27 mouse cellular contexts compared by ENCODE assay signal in genomic region chr12:51705778-51706177, GRCm38 (mm10). TPM values are rescaled to one million over a fixed set of nuclear protein-coding genes. Genes with fewer than 3 reads are reported as not detected.
DNase-seq lines count a peak whose midpoint lies in the region; ATAC-seq and TF ChIP-seq lines count a peak whose summit lies in the region.
"Had no signal": no experiment of that assay in that cellular context is flagged by ENCODE, and none has a peak within 500 bp of the region (broad histone marks: within the 10 kb centered on the region; RNA-seq: fewer than 3 reads in every experiment).

No protein-coding gene starts in this region.

- TF ChIP-seq POLR2A in cerebellum, adult 2 months (IDR thresholded peaks at IDR 0.05; ENCODE audit: borderline replicate concordance, insufficient read depth, low read length), result no peak

- H3K4me3 ChIP-seq in layer of hippocampus, adult 2 months, result no peak overlapping the region
- no peak overlapping the region for H3K4me3 ChIP-seq in G1E (ENCODE audit: low read depth, low read length)
- no peak overlapping the region for H3K4me3 ChIP-seq in lung, embryonic 16.5 days (ENCODE audit: low read length)
- H3K4me3 ChIP-seq in intestine, postnatal 0 days (ENCODE audit: low read depth, low read length), result no peak overlapping the region
- H3K4me3 ChIP-seq in cerebellum, adult 2 months (replicated peaks; ENCODE audit: insufficient read depth, low read depth, low read length), result no peak overlapping the region
- H3K4me3 ChIP-seq: embryonic facial prominence, embryonic 13.5 days; erythroblast, embryonic 14.5 days; forebrain, embryonic 12.5 days; heart, embryonic 13.5 days; hindbrain, embryonic 13.5 days; limb, embryonic 12.5 days; liver, embryonic 12.5 days; neural tube, embryonic 15.5 days had no signal

- 53% methylated on average over 12 of the region's 12 CpGs for WGBS in lung, embryonic 16.5 days
- 55% methylated on average over 12 of the region's 12 CpGs for WGBS in intestine, postnatal 0 days
- WGBS in cerebellum, adult 2 months, result 65% methylated on average over 12 of the region's 12 CpGs

- H3K36me3 ChIP-seq in G1E (replicated peaks), result peaks cover 2% of the 10 kb centered on the region
- H3K36me3 ChIP-seq in lung, embryonic 16.5 days (ENCODE audit: control insufficient read depth, insufficient read depth, low read length), result no peaks in the 10 kb centered on the region
- no peaks in the 10 kb centered on the region for H3K36me3 ChIP-seq in intestine, postnatal 0 days (ENCODE audit: control insufficient read depth, insufficient read depth)
- H3K36me3 ChIP-seq: embryonic facial prominence, embryonic 13.5 days; forebrain, embryonic 12.5 days; heart, embryonic 13.5 days; hindbrain, embryonic 13.5 days; limb, embryonic 12.5 days; neural tube, embryonic 15.5 days had no signal

- H3K27ac ChIP-seq in layer of hippocampus, adult 2 months, result 0 out of 2 replicates have a peak overlapping the region, but pooled peaks have one; percentile 4
- H3K27ac ChIP-seq in lung, embryonic 16.5 days (ENCODE audit: low read length), result peak overlapping the region; percentile 17; the same call in 1 of the 2 replicates
- no peak overlapping the region for H3K27ac ChIP-seq in intestine, postnatal 0 days (ENCODE audit: low read depth, low read length)
- H3K27ac ChIP-seq in cerebellum, adult 2 months (ENCODE audit: insufficient read depth, low read length), result no peak overlapping the region
- H3K27ac ChIP-seq: embryonic facial prominence, embryonic 13.5 days; forebrain, embryonic 12.5 days; heart, embryonic 13.5 days; hindbrain, embryonic 13.5 days; limb, embryonic 12.5 days; liver, embryonic 12.5 days; macrophage; neural tube, embryonic 15.5 days had no signal

- H3K9ac ChIP-seq in lung, embryonic 16.5 days (ENCODE audit: low read length), result no peak overlapping the region
- H3K9ac ChIP-seq in intestine, postnatal 0 days (ENCODE audit: low read depth, low read length), result no peak overlapping the region
- H3K9ac ChIP-seq: embryonic facial prominence, embryonic 13.5 days; forebrain, embryonic 12.5 days; heart, embryonic 13.5 days; hindbrain, embryonic 13.5 days; limb, embryonic 12.5 days; liver, embryonic 12.5 days; neural tube, embryonic 15.5 days had no signal

- H3K9me3 ChIP-seq in G1E (replicated peaks), result peaks cover 4% of the 10 kb centered on the region; the same call in 1 of the 2 replicates
- H3K9me3 ChIP-seq in lung, embryonic 16.5 days (ENCODE audit: control insufficient read depth, low read length), result peaks cover 5% of the 10 kb centered on the region; the same call in 1 of the 2 replicates
- no peaks in the 10 kb centered on the region for H3K9me3 ChIP-seq in intestine, postnatal 0 days (ENCODE audit: control insufficient read depth)
- H3K9me3 ChIP-seq: embryonic facial prominence, embryonic 13.5 days; forebrain, embryonic 12.5 days; hindbrain, embryonic 13.5 days; neural tube, embryonic 15.5 days had no signal

- H3K4me1 ChIP-seq in G1E (ENCODE audit: insufficient read depth, low read depth, low read length), result peaks cover 25% of the 10 kb centered on the region
- peaks cover 4% of the 10 kb centered on the region; the same call in 1 of the 2 replicates for H3K4me1 ChIP-seq in lung, embryonic 16.5 days (replicated peaks; ENCODE audit: control insufficient read depth, insufficient read depth, low read length)
- H3K4me1 ChIP-seq in intestine, postnatal 0 days (replicated peaks; ENCODE audit: control insufficient read depth, insufficient read depth, low read length), result no peaks in the 10 kb centered on the region
- H3K4me1 ChIP-seq in cerebellum, adult 2 months (ENCODE audit: control insufficient read depth, insufficient read depth, low read length), result peaks cover 12% of the 10 kb centered on the region
- H3K4me1 ChIP-seq: hindbrain, embryonic 13.5 days; neural tube, embryonic 15.5 days had no signal

- no peaks in the 10 kb centered on the region; the same call in 1 of the 2 replicates for H3K27me3 ChIP-seq in G1E (ENCODE audit: insufficient read depth, low read length)
- no peaks in the 10 kb centered on the region for H3K27me3 ChIP-seq in lung, embryonic 16.5 days (ENCODE audit: control insufficient read depth, insufficient read depth, low read depth, low read length)
- H3K27me3 ChIP-seq in intestine, postnatal 0 days (replicated peaks; ENCODE audit: control insufficient read depth, insufficient read depth, low read length), result no peaks in the 10 kb centered on the region
- H3K27me3 ChIP-seq in cerebellum, adult 2 months (ENCODE audit: control insufficient read depth, insufficient read depth, low read length), result no peaks in the 10 kb centered on the region
- H3K27me3 ChIP-seq: CH12.LX; embryonic facial prominence, embryonic 13.5 days; forebrain, embryonic 12.5 days; heart, embryonic 13.5 days; hindbrain, embryonic 13.5 days; limb, embryonic 12.5 days; liver, embryonic 12.5 days; neural tube, embryonic 15.5 days had no signal

- DNase-seq in layer of hippocampus, adult 2 months (ENCODE audit: low spot score in 2 of 2), result no peak
- no peak for DNase-seq in layer of hippocampus, adult 8-10 months (ENCODE audit: low spot score in 2 of 2)
- DNase-seq in G1E (ENCODE audit: low spot score), result no peak
- peak; percentile 52 to 71 for DNase-seq in lung, postnatal 4 days
- DNase-seq in right cerebral cortex, postnatal 4 days, result no peak
- DNase-seq in cerebellum, adult 2 months, result no peak
- DNase-seq: adrenal gland, postnatal 36 days; B cell, adult 2 months; cerebellum, adult 11-12 months; cerebellum, postnatal 25 days; embryo, embryonic 11 days; heart, postnatal 14 days; kidney, adult 18-20 months; kidney, postnatal 10 days had no signal

- ATAC-seq in G1E (ENCODE audit: extremely low read depth, insufficient number of reproducible peaks, low FRiP score, poor library complexity, severe bottlenecking), result peak; percentile 46
- peak; percentile 29 for ATAC-seq in lung, embryonic 16.5 days (ENCODE audit: low read depth)
- ATAC-seq in intestine, postnatal 0 days, result no peak
- ATAC-seq: liver, embryonic 12.5 days had no signal

- H3K4me2 ChIP-seq in lung, embryonic 16.5 days (ENCODE audit: low read depth, low read length), result no peak overlapping the region
- H3K4me2 ChIP-seq in intestine, postnatal 0 days (replicated peaks; ENCODE audit: low read depth), result no peak overlapping the region
- H3K4me2 ChIP-seq: embryonic facial prominence, embryonic 13.5 days; forebrain, embryonic 12.5 days; heart, embryonic 13.5 days; hindbrain, embryonic 13.5 days; limb, embryonic 12.5 days; liver, embryonic 12.5 days; midbrain, embryonic 11.5 days; neural tube, embryonic 15.5 days had no signal

- no peak for TF ChIP-seq CTCF in layer of hippocampus, adult 2 months (conservative IDR thresholded peaks at IDR 0.05)
- TF ChIP-seq CTCF in G1E (IDR thresholded peaks at IDR 0.05; ENCODE audit: low read depth, low read length), result no peak
- no peak for TF ChIP-seq CTCF in intestine, postnatal 0 days (IDR thresholded peaks at IDR 0.05; ENCODE audit: low read depth)
- no peak for TF ChIP-seq CTCF in cerebellum, adult 2 months (IDR thresholded peaks at IDR 0.05; ENCODE audit: borderline replicate concordance, insufficient read depth, low read depth, low read length)

RNA-seq across cellular contexts. Expression of gene Strn3, which starts 14.1 kb away (rescaled TPM):
- total RNA-seq in layer of hippocampus, adult 2 months (2021), result 10 to 100 TPM; 90.6 to 92.0 TPM
- 10 to 100 TPM; 80.3 to 93.2 (median 92.0) TPM for total RNA-seq in layer of hippocampus, adult 8-10 months (2022)
- total RNA-seq in G1E (2014; fragmentation: Nextera tagmentation) (93.1 and 94.9 TPM in 2 replicates), G1E (2017) (98.3 and 102 TPM in 2 replicates)
- 20.0 and 25.0 TPM in 2 replicates for polyA plus RNA-seq in G1E (2012)
- 36.1 and 37.4 TPM in 2 replicates for polyA plus RNA-seq in lung, embryonic 16.5 days (2015; fragmentation: Nextera tagmentation; extraction: Ambion mirVana)
- polyA plus RNA-seq in intestine, postnatal 0 days (2015; fragmentation: Nextera tagmentation; extraction: Ambion mirVana), result 22.2 and 22.9 TPM in 2 replicates
- polyA plus RNA-seq in cerebellum, adult 2 months (2012; rRNA removed), result 77.4 and 83.8 TPM in 2 replicates

RNA-seq across cellular contexts. Expression of gene Ap4s1, which starts 14.9 kb away (rescaled TPM):
- total RNA-seq in layer of hippocampus, adult 2 months (2021), result 10 to 100 TPM; 43.7 to 44.7 TPM
- total RNA-seq in layer of hippocampus, adult 8-10 months (2022), result 10 to 100 TPM; 45.5 to 50.6 (median 49.5) TPM
- 16.2 and 28.5 TPM in 2 replicates for total RNA-seq in G1E (2014; fragmentation: Nextera tagmentation)
- 17.1 and 21.8 TPM in 2 replicates for total RNA-seq in G1E (2017)
- polyA plus RNA-seq in G1E (2012), result 7.2 TPM in 2 replicates
- 26.8 and 29.5 TPM in 2 replicates for polyA plus RNA-seq in lung, embryonic 16.5 days (2015; fragmentation: Nextera tagmentation; extraction: Ambion mirVana)
- polyA plus RNA-seq in intestine, postnatal 0 days (2015; fragmentation: Nextera tagmentation; extraction: Ambion mirVana), result 24.0 and 25.7 TPM in 2 replicates
- 61.6 and 63.7 TPM in 2 replicates for polyA plus RNA-seq in cerebellum, adult 2 months (2012; rRNA removed)

Comparison
In these comparisons a context has a peak if more than half of its experiments do, and no peak if none do; other contexts are left out.
1. DNase-seq: peak in lung, postnatal 4 days (2 of 2); none in layer of hippocampus, adult 2 months (0 of 2), layer of hippocampus, adult 8-10 months (0 of 2), G1E (single experiment), right cerebral cortex, postnatal 4 days (single experiment) and cerebellum, adult 2 months (0 of 2).
2. H3K27ac ChIP-seq: peak in layer of hippocampus, adult 2 months (single experiment) and lung, embryonic 16.5 days (single experiment); none in intestine, postnatal 0 days (single experiment) and cerebellum, adult 2 months (single experiment).